Mouse (Mus musculus): Measurements from ENCODE around the gene Pkdcc. TPM values are rescaled to one million over a fixed set of nuclear protein-coding genes. Genes with fewer than 3 reads are reported as not detected.
A peak's percentile ranks its signal among the peaks of the same experiment; 100 is the strongest.

Pkdcc gene
- polyA plus RNA-seq, 1 experiment from 2014 or later = 31.6 TPM

DNA sequence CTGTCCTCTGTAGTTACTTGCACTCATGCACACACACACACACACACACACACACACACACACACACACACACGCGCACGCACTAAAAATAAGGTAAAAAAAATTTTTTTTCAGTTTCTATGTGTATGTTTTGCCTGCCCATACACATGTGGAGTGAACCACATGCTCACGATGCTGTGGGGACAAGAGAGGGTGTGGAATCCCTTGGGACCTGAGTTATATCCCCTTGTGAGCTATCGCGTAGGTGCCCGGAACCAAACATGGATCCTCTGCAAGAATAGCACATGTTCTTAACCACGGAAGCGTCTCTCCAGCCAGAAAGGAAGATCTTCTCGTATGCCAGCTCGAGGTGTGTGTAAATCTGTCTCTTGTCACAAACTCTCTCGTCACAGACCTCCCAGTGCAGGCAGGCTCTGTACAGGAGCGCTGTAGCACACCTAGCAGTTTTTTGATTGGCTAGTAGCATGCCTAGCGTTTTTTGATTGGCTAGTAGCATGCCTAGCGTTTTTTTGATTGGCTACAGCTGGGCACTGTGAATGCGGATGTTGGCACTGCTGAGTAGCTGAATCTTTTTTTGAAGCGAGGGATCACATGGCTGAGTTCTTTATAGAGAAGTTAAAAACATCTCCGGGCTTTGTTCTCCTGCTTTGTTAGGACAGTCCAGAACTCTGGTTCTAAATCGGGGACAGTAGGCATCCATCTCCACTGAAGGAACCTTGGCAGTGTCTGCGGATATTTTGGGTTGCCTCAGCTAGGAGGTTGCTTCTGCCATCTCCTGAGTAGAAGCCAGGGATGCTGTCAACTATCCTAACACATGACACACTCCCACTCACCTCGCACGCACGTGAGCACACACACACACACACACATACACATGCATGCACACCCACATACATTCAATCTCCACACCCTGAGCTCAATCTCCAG is 52.4 kb downstream of the Pkdcc start:
- 46% methylated on average over 23 of the region's 23 CpGs for WGBS
- Histone ChIP-seq H3K4me1 (ENCODE audit: insufficient read depth, low read length) (0 out of 2 replicates have a peak, but pooled peaks cover 4% of the 10 kb centered on the region), H3K27ac (ENCODE audit: low read length) (no peak overlapping the region), H3K36me3 (ENCODE audit: insufficient read depth, low read length) (no peaks in the 10 kb centered on the region), H3K4me2 (replicated peaks; ENCODE audit: low read depth, low read length) (peak overlapping the region; percentile 67), H3K9ac (replicated peaks; ENCODE audit: low read length) (peak overlapping the region; percentile 41; the same call in 1 of the 2 replicates), H3K27me3 (ENCODE audit: insufficient read depth, low read length) (no peaks in the 10 kb centered on the region), H3K4me3 (ENCODE audit: low read length) (peak overlapping the region; percentile 37), H3K9me3 (ENCODE audit: low read length) (no peaks in the 10 kb centered on the region)
- peak; percentile 94 for ATAC-seq (ENCODE audit: low FRiP score, low TSS enrichment)

DNA sequence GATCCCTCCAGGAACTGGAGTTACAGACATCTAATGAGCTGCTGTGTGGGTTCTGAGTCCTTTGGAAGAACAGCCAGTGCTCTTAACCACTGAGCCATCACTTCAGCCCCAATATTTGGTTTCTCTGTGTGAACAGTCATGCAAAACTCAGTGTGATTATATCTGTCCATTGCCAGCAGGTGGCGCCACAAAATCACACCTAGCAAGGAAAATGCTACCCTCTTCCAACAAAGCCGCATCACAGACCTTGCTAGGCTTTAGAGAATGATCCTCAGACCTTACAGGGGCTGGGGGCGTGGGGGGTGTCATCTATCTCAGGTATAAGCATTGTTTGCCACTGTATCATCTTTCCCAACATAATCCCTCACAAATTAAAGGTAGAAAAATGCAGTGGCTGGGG is 56.4 kb downstream of the Pkdcc start:
- H3K9ac ChIP-seq (replicated peaks; ENCODE audit: low read length) = no peak overlapping the region
- ATAC-seq (ENCODE audit: low FRiP score, low TSS enrichment) = no peak
- H3K4me2 ChIP-seq (replicated peaks; ENCODE audit: low read depth, low read length) = no peak overlapping the region
- no peak overlapping the region for H3K27ac ChIP-seq (ENCODE audit: low read length)
- peaks cover 5% of the 10 kb centered on the region; the same call in 1 of the 2 replicates for H3K27me3 ChIP-seq (ENCODE audit: insufficient read depth, low read length)
- WGBS = 3% methylated on average over 3 of the region's 3 CpGs
- no peak overlapping the region for H3K4me3 ChIP-seq (ENCODE audit: low read length)
- H3K36me3 ChIP-seq (ENCODE audit: insufficient read depth, low read length) = no peaks in the 10 kb centered on the region
- no peaks in the 10 kb centered on the region for H3K9me3 ChIP-seq (ENCODE audit: low read length)
- H3K4me1 ChIP-seq (ENCODE audit: insufficient read depth, low read length) = peaks cover 30% of the 10 kb centered on the region

- H3K4me1 ChIP-seq (ENCODE audit: insufficient read depth, low read length) = peaks cover 37% of the 10 kb centered on the region
- H3K4me2 ChIP-seq (replicated peaks; ENCODE audit: low read depth, low read length) = no peak overlapping the region
- 54% methylated on average over 8 of the region's 8 CpGs for WGBS
- no peaks in the 10 kb centered on the region for H3K36me3 ChIP-seq (ENCODE audit: insufficient read depth, low read length)
- no peak for ATAC-seq (ENCODE audit: low FRiP score, low TSS enrichment)
- H3K9me3 ChIP-seq (ENCODE audit: low read length) = no peaks in the 10 kb centered on the region
- H3K9ac ChIP-seq (replicated peaks; ENCODE audit: low read length) = no peak overlapping the region
- no peak overlapping the region for H3K27ac ChIP-seq (ENCODE audit: low read length)
- peaks cover 5% of the 10 kb centered on the region; the same call in 1 of the 2 replicates for H3K27me3 ChIP-seq (ENCODE audit: insufficient read depth, low read length)
- no peak overlapping the region for H3K4me3 ChIP-seq (ENCODE audit: low read length)
These were observed 57.5 kb downstream of the Pkdcc start for GRCm38 (mm10) chr17:83272641-83273040.

- Histone ChIP-seq H3K4me1 (ENCODE audit: insufficient read depth, low read length) (peaks cover 42% of the 10 kb centered on the region), H3K27me3 (ENCODE audit: insufficient read depth, low read length) (peaks cover 5% of the 10 kb centered on the region; the same call in 1 of the 2 replicates), H3K27ac (ENCODE audit: low read length) (0 out of 2 replicates have a peak overlapping the region, but pooled peaks have one; percentile 39), H3K4me3 (ENCODE audit: low read length) (peak overlapping the region; percentile 1; the same call in 1 of the 2 replicates), H3K4me2 (replicated peaks; ENCODE audit: low read depth, low read length) (peak overlapping the region; percentile 36), H3K9ac (replicated peaks; ENCODE audit: low read length) (0 out of 2 replicates have a peak overlapping the region, but pooled peaks have one; percentile 31), H3K36me3 (ENCODE audit: insufficient read depth, low read length) (no peaks in the 10 kb centered on the region), H3K9me3 (ENCODE audit: low read length) (no peaks in the 10 kb centered on the region)
- 0 out of 2 replicates have a peak, but pooled peaks have one; percentile 25 for ATAC-seq (ENCODE audit: low FRiP score, low TSS enrichment)
- WGBS = 26% methylated on average over 9 of the region's 9 CpGs
These were observed 58.5 kb downstream of the Pkdcc start for GRCm38 (mm10) chr17:83273636-83274035.

- peaks cover 5% of the 10 kb centered on the region; the same call in 1 of the 2 replicates for H3K27me3 ChIP-seq (ENCODE audit: insufficient read depth, low read length)
- H3K36me3 ChIP-seq (ENCODE audit: insufficient read depth, low read length) = no peaks in the 10 kb centered on the region
- WGBS = 50% methylated on average over 4 of the region's 4 CpGs
- H3K4me1 ChIP-seq (ENCODE audit: insufficient read depth, low read length) = peaks cover 42% of the 10 kb centered on the region
- ATAC-seq (ENCODE audit: low FRiP score, low TSS enrichment) = no peak
- H3K9ac ChIP-seq (replicated peaks; ENCODE audit: low read length) = 0 out of 2 replicates have a peak overlapping the region, but pooled peaks have one; percentile 31
- no peaks in the 10 kb centered on the region for H3K9me3 ChIP-seq (ENCODE audit: low read length)
- H3K27ac ChIP-seq (ENCODE audit: low read length) = peak overlapping the region; percentile 39; the same call in 1 of the 2 replicates
- no peak overlapping the region for H3K4me3 ChIP-seq (ENCODE audit: low read length)
- peak overlapping the region; percentile 36; the same call in 1 of the 2 replicates for H3K4me2 ChIP-seq (replicated peaks; ENCODE audit: low read depth, low read length)
These were observed 59.0 kb downstream of the Pkdcc start for GRCm38 (mm10) chr17:83274101-83274500.

Other genes starting within 250 kb of the Pkdcc start
- gene Eml4, start 135.6 kb downstream of the Pkdcc start, polyA plus RNA-seq (2015; fragmentation: Nextera tagmentation; extraction: Ambion mirVana) = 34.4 and 36.2 TPM in 2 replicates

All from kidney, embryonic 16.5 days (tissue).